Mouse (Mus musculus) kidney, adult 18-20 months (tissue): Measurements from ENCODE around the gene Tvp23b.

Experiments used
- DNase-seq: peaks from one replicate; pipeline ENCODE4 v3.0.0; 2021

Gene Tvp23b

DNA sequence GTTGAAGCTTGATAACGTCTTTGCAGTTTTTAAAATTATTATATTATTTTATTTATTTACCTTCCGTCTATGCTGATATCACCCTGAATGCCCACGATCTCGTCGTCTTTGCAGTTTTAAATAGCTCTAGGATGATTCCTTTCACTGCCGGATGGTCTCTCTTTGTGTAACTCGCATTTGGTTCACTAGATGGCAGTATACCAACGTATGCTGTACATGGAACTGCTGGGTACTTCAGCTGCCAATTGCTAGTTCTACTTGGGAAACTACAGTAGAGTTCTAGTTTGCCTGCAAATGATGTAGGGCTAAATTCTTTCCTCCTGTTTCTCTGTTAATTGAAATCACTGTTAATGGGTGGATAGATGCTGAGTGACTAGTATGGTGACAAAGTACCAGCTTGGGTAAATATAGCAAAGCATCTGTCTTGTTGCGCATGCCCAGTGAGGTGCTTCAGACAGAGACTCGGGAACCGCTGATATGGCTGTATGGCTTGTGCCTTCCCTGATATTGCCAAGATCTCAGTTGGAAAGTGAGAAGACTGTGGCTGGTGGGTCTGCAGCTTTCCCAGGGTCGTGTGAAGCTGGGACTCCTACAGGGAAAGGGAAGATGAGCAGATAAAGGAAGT is 22.6 kb downstream of the Tvp23b start:
- DNase-seq: peak; percentile 36

DNA sequence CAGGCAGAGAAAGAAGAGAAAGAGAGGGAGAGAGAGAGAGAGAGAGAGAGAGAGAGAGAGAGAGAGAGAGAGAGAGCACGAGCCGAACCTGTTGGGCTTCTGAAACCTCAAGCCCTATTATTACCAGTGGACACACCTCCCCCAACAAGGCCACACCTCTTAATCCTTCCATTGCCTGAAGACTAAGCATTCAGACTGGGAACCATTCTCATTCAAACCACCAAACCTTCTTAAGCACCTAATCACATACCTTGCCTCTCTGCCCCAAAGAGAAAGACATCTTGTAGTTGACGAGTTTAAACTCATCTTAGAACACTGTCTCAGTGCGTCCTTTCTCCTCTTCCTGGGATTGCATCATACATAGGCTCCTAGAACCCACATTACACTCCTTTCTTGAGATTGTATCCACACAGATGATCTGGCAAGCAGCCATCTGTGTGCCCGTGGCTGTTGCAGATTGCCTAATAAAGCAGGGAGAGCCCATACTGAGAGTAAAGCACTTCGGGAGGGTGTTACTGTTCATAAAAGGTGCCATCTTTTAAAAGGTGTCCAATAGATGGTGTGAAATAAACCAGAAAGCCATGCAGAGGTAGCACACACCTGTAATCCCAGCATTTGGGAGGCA is 24.7 kb downstream of the Tvp23b start:
- no peak for DNase-seq

DNA sequence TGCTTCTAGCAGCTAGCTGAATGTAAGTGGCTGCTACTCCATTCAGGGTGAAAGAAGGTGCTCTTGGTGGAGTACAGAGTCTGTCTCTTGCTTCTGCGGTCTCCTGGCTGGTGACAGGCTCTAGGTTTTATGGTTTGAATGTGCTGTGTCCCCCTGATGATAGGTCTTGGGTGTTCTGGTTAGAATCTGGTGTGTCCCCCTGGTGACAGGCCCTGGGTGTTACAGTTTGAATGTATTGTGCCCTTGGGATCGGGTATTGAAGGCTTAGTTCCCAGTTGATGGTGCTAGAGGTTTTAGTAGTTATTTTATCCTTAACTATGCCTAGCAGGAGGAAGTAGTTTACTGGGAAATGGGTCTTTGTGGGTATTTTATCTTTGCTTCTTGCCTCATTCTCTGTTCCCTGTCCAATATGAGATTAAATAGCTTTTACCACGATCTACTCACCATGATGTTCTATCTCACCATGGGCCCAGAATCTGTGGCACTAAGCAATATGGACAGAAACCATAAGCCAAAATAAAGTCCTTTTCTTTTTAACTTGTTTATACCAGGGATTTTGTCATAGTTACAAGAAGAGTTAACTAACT is 30.6 kb downstream of the Tvp23b start:
- DNase-seq: no peak

GRCm38 (mm10) chr11:62911362-62911761 is 32.1 kb downstream of the Tvp23b start:
- no peak for DNase-seq

- no peak for DNase-seq
Observed at GRCm38 (mm10) chr11:62913141-62913540, 33.9 kb downstream of the Tvp23b start.

- DNase-seq: no peak
Observed at GRCm38 (mm10) chr11:62914532-62914931, 35.3 kb downstream of the Tvp23b start.

GRCm38 (mm10) chr11:62915486-62915885 is 36.2 kb downstream of the Tvp23b start:
- no peak for DNase-seq

- DNase-seq: no peak
Observed at GRCm38 (mm10) chr11:62916765-62917164, 37.5 kb downstream of the Tvp23b start.

- DNase-seq: no peak
Observed at GRCm38 (mm10) chr11:62919946-62920742, 40.9 kb downstream of the Tvp23b start.

- DNase-seq: no peak
Observed at GRCm38 (mm10) chr11:62920743-62921050, 41.4 kb downstream of the Tvp23b start.

GRCm38 (mm10) chr11:62921052-62921977 is 42.1 kb downstream of the Tvp23b start:
- DNase-seq: peak; percentile 91

- no peak for DNase-seq
Observed at GRCm38 (mm10) chr11:62924091-62924761, 45.0 kb downstream of the Tvp23b start.

- peak; percentile 35 for DNase-seq
Observed at GRCm38 (mm10) chr11:62929799-62930198, 50.5 kb downstream of the Tvp23b start.

GRCm38 (mm10) chr11:62930574-62930973 is 51.3 kb downstream of the Tvp23b start:
- no peak for DNase-seq

DNA sequence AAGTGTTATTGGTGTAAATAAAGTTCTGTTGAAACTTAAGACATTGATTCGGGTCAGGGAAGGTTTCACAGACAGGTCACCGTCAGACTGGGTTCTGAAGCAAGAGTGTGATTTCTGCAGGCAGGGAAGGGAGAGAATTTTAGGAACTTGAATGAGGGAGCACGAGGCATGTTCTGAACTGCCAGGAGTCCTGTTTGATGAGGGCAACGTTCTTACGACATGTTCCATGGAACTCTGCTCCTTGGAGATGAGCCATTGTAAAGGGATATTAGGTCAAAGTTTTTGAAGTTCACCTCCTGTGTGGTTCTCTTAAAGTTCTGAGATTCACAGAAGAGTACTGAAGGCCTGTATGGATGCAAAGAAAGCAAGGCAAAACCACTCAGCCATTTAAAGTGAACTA is 51.9 kb downstream of the Tvp23b start:
- no peak for DNase-seq

- DNase-seq: no peak
Observed at GRCm38 (mm10) chr11:62933099-62933498, 53.8 kb downstream of the Tvp23b start.

DNA sequence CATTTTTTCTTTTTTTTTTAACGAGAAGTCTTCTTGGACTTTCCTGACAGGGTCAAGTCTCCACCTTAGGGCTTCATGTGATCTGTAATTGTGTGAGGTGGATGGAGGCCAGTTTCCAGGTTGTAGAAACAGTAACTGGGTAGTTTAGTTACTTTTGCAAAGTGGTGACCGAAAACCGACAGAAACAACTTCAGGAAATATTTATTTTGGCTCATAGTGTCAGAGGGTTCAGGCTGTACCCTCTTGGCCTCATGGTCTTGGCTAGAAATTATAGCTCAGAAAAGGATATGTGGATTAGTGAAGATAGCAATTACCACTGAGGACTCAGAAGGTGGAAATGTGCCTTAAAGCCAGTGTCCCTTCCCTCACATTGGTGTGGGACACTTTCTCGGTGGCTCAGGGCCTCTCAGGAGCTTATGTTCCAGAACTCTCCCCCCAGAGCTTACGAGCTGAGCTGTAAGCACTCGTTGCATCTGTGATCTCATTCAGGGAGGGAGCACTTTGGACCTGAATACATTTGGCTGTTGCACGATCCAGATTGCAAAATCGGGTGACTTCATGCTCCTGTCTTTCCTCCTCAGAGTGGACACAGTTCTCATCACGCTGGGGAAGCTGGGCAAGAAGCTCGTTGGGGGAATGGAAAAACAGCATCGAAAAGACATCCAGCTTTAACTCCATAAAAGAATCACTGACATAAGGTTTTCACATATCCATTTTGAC is 55.7 kb downstream of the Tvp23b start:
- DNase-seq: no peak

DNA sequence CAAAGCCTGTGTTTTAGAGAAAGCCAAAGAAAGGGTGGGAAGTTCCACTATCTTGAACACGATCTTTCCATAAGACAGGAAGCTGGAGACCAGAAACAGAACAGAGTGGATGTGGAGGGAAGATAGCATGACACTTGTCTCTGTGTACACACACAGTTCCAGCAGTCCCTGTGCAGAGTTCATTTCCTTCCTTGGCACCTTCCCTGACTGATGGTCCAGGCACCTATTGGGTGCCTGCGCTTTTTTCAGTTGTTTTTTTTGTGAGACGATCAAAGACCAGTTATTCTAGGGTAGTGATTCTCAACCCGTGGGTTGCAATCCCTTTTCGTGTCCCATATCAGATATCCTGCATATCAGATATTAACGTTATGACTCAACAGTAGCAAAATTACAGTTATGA is 58.7 kb downstream of the Tvp23b start:
- DNase-seq: no peak

GRCm38 (mm10) chr11:62938921-62939320 is 59.7 kb downstream of the Tvp23b start:
- DNase-seq: no peak

DNA sequence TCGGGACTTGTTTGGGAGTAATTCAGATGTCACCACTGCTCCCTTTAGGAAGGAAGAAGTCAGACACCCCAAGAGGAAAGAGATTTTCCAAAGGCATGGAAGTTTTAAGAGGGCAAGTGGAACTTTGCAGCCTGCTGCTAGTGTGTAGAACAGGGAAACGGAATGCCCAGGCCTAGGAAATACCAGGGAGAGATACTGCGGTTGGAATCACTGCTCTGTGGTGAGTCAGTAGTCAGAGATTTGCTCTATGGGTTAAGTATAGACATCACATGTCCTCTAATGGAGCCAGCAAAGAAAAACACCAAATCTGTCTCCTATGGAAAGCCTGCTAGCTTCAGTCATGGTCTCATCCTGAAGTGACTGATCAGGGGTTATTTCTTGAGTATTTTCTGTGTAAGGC is 60.9 kb downstream of the Tvp23b start:
- no peak for DNase-seq

GRCm38 (mm10) chr11:62943538-62943937 is 64.3 kb downstream of the Tvp23b start:
- DNase-seq: no peak
